Mouse (Mus musculus): ENCODE results near the gene Cyp2c69.
"Not testable (repeated sequence)": the region's sequence is repeated elsewhere in the genome, so short reads cannot be mapped to it uniquely, and the experiment has no call there.

The Cyp2c69 gene

DNA sequence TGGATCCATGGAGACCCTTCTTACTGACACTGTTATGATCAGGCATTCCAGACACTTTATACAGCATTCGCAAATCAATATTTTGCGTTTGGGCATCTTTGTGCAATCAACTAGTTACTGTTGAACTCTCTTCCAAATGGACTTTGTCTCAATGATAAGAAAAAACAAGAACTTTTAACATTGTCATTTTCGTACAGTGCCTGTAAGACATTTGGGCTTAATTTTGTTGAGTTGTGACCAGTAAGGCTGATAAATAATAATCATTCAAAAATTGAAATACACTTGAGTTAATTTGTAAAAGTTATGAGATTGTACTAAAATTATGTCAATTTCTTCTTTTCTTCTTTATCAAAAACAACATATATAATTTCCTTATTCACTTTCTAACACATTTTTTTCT is at the start of gene Cyp2c69:
Gene Cyp2c69 (minus strand): TSS at position 101 of the 400 bp plus-strand sequence.
- not testable (repeated sequence) for DNase-seq (ENCODE audit: inconsistent age in 2 of 2, low spot score in 1 of 2)

GRCm38 (mm10) chr19:39935396-39935795 is 48.8 kb upstream of the Cyp2c69 start:
- DNase-seq (ENCODE audit: inconsistent age in 2 of 2, low spot score in 1 of 2), result no peak

- no peak for DNase-seq (ENCODE audit: inconsistent age in 2 of 2, low spot score in 1 of 2)
Measured at GRCm38 (mm10) chr19:39930032-39930431, 43.4 kb upstream of the Cyp2c69 start.

GRCm38 (mm10) chr19:39901656-39902055 is 15.1 kb upstream of the Cyp2c69 start:
- DNase-seq (ENCODE audit: inconsistent age in 2 of 2, low spot score in 1 of 2), result no peak

GRCm38 (mm10) chr19:39890079-39890478 is 3.5 kb upstream of the Cyp2c69 start:
- not testable (repeated sequence) for DNase-seq (ENCODE audit: inconsistent age in 2 of 2, low spot score in 1 of 2)

DNA sequence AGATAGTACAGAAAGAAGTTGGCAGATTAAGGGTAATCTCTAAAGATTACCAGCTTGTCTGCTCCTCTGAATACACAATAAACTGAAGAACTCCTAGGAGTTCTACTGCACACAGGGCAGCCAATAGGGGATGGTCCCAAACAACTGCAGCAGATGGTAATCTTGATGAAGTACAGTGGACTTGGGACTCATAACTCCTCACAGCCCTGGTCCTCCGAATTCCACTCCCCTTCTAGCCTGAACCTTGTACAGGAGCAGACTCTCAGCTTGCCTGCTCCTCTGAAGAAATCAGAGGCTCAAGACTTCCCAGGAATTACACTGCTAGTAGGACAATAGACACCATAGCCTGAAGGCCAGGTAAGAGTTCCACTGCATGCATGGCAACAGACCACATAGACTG is 20.5 kb downstream of the Cyp2c69 start:
- DNase-seq (ENCODE audit: inconsistent age in 2 of 2, low spot score in 1 of 2), result no peak

GRCm38 (mm10) chr19:39820931-39821330 is 65.7 kb downstream of the Cyp2c69 start:
- DNase-seq (ENCODE audit: inconsistent age in 2 of 2, low spot score in 1 of 2), result not testable (repeated sequence)

DNA sequence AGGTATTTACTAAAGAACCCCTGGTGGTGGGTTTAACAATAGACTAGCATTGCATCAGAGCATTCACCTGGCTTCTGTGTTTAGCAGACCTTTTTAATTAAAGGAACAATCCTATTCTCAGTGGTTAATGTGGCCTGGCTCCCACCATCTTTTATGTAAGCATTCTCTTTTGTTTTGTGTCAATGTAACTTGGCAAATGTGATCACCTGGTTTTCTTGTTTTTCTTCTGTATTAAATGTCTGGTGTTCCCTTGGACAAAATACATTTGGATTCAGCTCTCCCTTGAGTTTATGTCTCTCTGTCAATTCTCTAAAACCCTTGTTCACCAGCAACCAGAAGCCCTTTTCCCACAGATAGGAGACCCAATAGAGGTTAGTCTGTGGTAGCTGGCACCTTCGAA is 70.2 kb downstream of the Cyp2c69 start:
- not testable (repeated sequence) for DNase-seq (ENCODE audit: inconsistent age in 2 of 2, low spot score in 1 of 2)

DNA sequence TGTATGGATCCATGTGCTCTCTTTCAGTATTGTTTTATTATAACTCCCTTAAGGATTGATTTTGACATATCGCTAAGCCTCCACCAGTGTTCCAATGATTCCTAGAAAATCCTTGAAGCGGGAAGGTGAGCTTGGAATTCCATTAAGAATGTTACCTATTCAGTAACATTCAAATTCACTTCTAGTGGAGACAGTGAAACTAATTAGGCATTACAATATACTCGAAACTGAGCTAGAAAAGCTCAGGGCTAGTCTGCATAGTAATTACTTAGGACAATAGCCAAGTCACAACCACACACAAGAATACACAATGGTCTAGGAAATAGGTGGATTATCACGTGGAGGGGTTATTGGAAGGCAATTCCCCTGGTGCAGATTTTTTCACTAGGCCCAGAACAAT is 70.6 kb downstream of the Cyp2c69 start:
- DNase-seq (ENCODE audit: inconsistent age in 2 of 2, low spot score in 1 of 2), result not testable (repeated sequence)

- not testable (repeated sequence) for DNase-seq (ENCODE audit: inconsistent age in 2 of 2, low spot score in 1 of 2)
Measured at GRCm38 (mm10) chr19:39812714-39813113, 73.9 kb downstream of the Cyp2c69 start, which contains the start of gene Cyp2c40. Gene Cyp2c40 (minus strand): TSS chr19:39812814.
